Mouse (Mus musculus) liver, postnatal 0 days (tissue): ENCODE data around the gene Slc22a2.

Experiments used
- CTCF ChIP-seq: sonication (generic); IDR thresholded peaks from 2 replicates; pipeline ENCODE4 v1.5.1; 2016; ENCODE audit warnings: antibody characterized with exemption, low read depth
- EP300 ChIP-seq: IDR thresholded peaks from 2 replicates; pipeline ENCODE4 v1.6.1; 2016; ENCODE audit warnings: antibody characterized with exemption, low read depth, mild to moderate bottlenecking

DNA sequence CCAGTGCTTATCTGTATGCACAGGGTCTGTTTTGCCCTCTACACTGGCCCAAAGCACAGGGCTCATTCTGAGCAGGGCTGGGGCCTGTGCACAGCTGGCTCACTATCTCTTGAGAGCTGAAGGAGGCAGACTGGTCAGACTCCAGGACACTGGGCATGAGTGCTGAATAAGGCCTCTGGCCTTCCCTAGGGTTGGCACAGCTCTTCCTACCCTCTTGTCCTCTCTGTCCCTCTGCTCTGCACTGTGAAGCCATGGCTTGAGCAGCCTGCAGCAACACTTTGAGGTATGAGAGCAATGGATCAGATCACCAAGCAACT, 85.4 kb downstream of the Slc22a2 start:
- TF ChIP-seq CTCF (no peak), EP300 (no peak)
